Mouse (Mus musculus): ENCODE measurements at regions not wholly inside any gene's neighbourhood (a gene's known extent, or its start where the extent isn't known, plus 50 kb on each side); places are given as distances from the start of the nearest gene placed in this dataset.

GRCm38 (mm10) chr2:169237856-169238255, 282.5 kb upstream of the Zfp64 start:
- TF ChIP-seq POLR2A (IDR thresholded peaks at IDR 0.05; ENCODE audit: control insufficient read depth in 1 of 2, insufficient read depth in 1 of 2, low read depth in 1 of 2, low read length in 2 of 2, poor library complexity in 1 of 2) (no peak), EP300 (IDR thresholded peaks at IDR 0.05; ENCODE audit: low read depth in 1 of 2, low read length in 2 of 2) (no peak), CTCF (IDR thresholded peaks at IDR 0.05 in 2 of 3, conservative IDR thresholded peaks at IDR 0.05 in 1 of 3; ENCODE audit: control insufficient read depth in 1 of 3, insufficient read depth in 1 of 3, low read depth in 2 of 3, low read length in 3 of 3, poor library complexity in 1 of 3, severe bottlenecking in 1 of 3) (no peak)

All from MEL (cell line).